ENCODE assay signal across 22 mouse cellular contexts in the genomic region with DNA sequence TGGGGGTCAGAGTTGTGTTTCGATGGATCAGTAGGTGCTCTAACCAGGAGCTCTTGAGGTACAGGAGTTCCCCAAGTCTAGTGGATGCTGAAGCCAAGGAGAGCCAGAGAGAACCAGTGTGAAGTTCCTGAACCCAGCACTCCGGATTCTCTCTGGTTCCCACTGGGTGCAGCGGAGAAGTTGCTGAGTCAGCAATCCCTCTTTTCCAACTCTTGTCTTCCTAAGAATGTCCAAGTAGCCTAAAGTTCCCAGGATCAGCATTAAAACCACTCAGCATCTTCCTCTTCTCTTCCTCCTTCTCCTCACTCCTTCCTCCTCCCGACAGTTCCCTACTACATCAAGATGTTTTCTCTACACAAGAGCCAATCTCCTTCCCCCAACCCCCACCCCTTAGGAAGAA. TPM values are rescaled to one million over a fixed set of nuclear protein-coding genes. Genes with fewer than 3 reads are reported as not detected.
A peak's percentile ranks its signal among the peaks of the same experiment; 100 is the strongest.
DNase-seq lines count a peak whose midpoint lies in the region; ATAC-seq and TF ChIP-seq lines count a peak whose summit lies in the region.
"Had no signal": no experiment of that assay in that cellular context is flagged by ENCODE, and none has a peak within 500 bp of the region (broad histone marks: within the 10 kb centered on the region; RNA-seq: fewer than 3 reads in every experiment).

No protein-coding gene starts in this region.

- no peaks in the 10 kb centered on the region for H3K9me3 ChIP-seq in forebrain, embryonic 11.5 days (ENCODE audit: control insufficient read depth, low read length)
- no peaks in the 10 kb centered on the region for H3K9me3 ChIP-seq in forebrain, embryonic 15.5 days
- no peaks in the 10 kb centered on the region for H3K9me3 ChIP-seq in MEL (replicated peaks; ENCODE audit: insufficient read depth, low read length)
- H3K9me3 ChIP-seq in limb, embryonic 10.5 days (replicated peaks) = no peaks in the 10 kb centered on the region
- H3K9me3 ChIP-seq: embryonic facial prominence, embryonic 10.5 days; embryonic facial prominence, embryonic 12.5 days; forebrain, embryonic 12.5 days; G1E had no signal

- peak; percentile 22 for DNase-seq in forebrain, embryonic 11.5 days (ENCODE audit: low spot score)
- no peak for DNase-seq in testis, postnatal 10 days (ENCODE audit: low spot score)
- DNase-seq in MEL (ENCODE audit: low read depth, low spot score) = no peak
- DNase-seq in limb, embryonic 10.5 days (ENCODE audit: low spot score) = no peak
- DNase-seq: adrenal gland, adult 8-10 months; adrenal gland, postnatal 14 days; adrenal gland, postnatal 36 days; B cell, adult 2 months; cerebellum, adult 11-12 months; cerebellum, adult 2 months; cerebellum, adult 9-10 months; cerebellum, postnatal 10 days; cerebellum, postnatal 25 days; forebrain, postnatal 0 days had no signal

- TF ChIP-seq EP300 in MEL (IDR thresholded peaks at IDR 0.05; ENCODE audit: low read depth in 1 of 2, low read length in 2 of 2) = no peak

- H3K9ac ChIP-seq in forebrain, embryonic 11.5 days (ENCODE audit: low read length) = no peak overlapping the region
- H3K9ac ChIP-seq in forebrain, embryonic 15.5 days (replicated peaks) = no peak overlapping the region
- no peak overlapping the region for H3K9ac ChIP-seq in MEL (ENCODE audit: control insufficient read depth, low read depth, low read length, poor library complexity, severe bottlenecking)
- H3K9ac ChIP-seq: embryonic facial prominence, embryonic 12.5 days; forebrain, embryonic 12.5 days; forebrain, postnatal 0 days had no signal

- no peak for ATAC-seq in forebrain, embryonic 11.5 days (replicated peaks; ENCODE audit: low FRiP score)
- ATAC-seq in forebrain, embryonic 15.5 days (replicated peaks) = no peak
- ATAC-seq: CD4-positive, CD25-positive, alpha-beta regulatory T cell, adult 4 months; forebrain, embryonic 14.5 days; forebrain, postnatal 0 days had no signal

- TF ChIP-seq POLR2A in testis, adult 2 months (IDR thresholded peaks at IDR 0.05; ENCODE audit: control insufficient read depth, low read depth, low read length) = no peak
- TF ChIP-seq POLR2A in MEL (IDR thresholded peaks at IDR 0.05; ENCODE audit: control insufficient read depth in 1 of 2, insufficient read depth in 1 of 2, low read depth in 1 of 2, low read length in 2 of 2, poor library complexity in 1 of 2) = no peak

- H3K27me3 ChIP-seq in forebrain, embryonic 11.5 days (ENCODE audit: control insufficient read depth, insufficient read depth, low read length) = peaks cover 6% of the 10 kb centered on the region
- no peaks in the 10 kb centered on the region for H3K27me3 ChIP-seq in forebrain, embryonic 15.5 days
- no peaks in the 10 kb centered on the region for H3K27me3 ChIP-seq in testis, adult 2 months (ENCODE audit: control insufficient read depth, insufficient read depth, low read length)
- H3K27me3 ChIP-seq in MEL (ENCODE audit: control insufficient read depth in 1 of 2, insufficient read depth in 2 of 2, low read length in 2 of 2) = peaks cover 1 to 5% of the 10 kb centered on the region in 2 experiments; a peak in 2 of 4 replicates
- no peaks in the 10 kb centered on the region for H3K27me3 ChIP-seq in limb, embryonic 10.5 days (ENCODE audit: low read depth, poor library complexity, severe bottlenecking)
- H3K27me3 ChIP-seq: embryonic facial prominence, embryonic 12.5 days had no signal

- H3K4me1 ChIP-seq in forebrain, embryonic 11.5 days (replicated peaks; ENCODE audit: control insufficient read depth, insufficient read depth, low read length) = peaks cover 1% of the 10 kb centered on the region; the same call in 1 of the 2 replicates
- H3K4me1 ChIP-seq in forebrain, embryonic 15.5 days = no peaks in the 10 kb centered on the region
- peaks cover 4% of the 10 kb centered on the region for H3K4me1 ChIP-seq in testis, adult 2 months (ENCODE audit: control insufficient read depth, insufficient read depth, low read length)
- peaks cover 0 to 9% of the 10 kb centered on the region in 2 experiments; a peak in 1 of 4 replicates for H3K4me1 ChIP-seq in MEL (ENCODE audit: control insufficient read depth in 1 of 2, insufficient read depth in 2 of 2, low read length in 2 of 2)
- H3K4me1 ChIP-seq in limb, embryonic 10.5 days = no peaks in the 10 kb centered on the region
- H3K4me1 ChIP-seq: embryonic facial prominence, embryonic 10.5 days; embryonic facial prominence, embryonic 12.5 days; forebrain, embryonic 12.5 days had no signal

- H3K4me3 ChIP-seq in forebrain, embryonic 11.5 days (ENCODE audit: low read depth, low read length) = no peak overlapping the region
- no peak overlapping the region for H3K4me3 ChIP-seq in forebrain, embryonic 15.5 days
- H3K4me3 ChIP-seq in testis, adult 2 months (ENCODE audit: control insufficient read depth, low read depth, low read length) = no peak overlapping the region
- no peak overlapping the region for H3K4me3 ChIP-seq in MEL (ENCODE audit: control insufficient read depth in 1 of 2, insufficient read depth in 1 of 2, low read depth in 2 of 2, low read length in 2 of 2)
- H3K4me3 ChIP-seq in limb, embryonic 10.5 days = no peak overlapping the region
- H3K4me3 ChIP-seq: embryonic facial prominence, embryonic 10.5 days; embryonic facial prominence, embryonic 12.5 days; forebrain, embryonic 12.5 days had no signal

- no peak for TF ChIP-seq RAD21 in MEL (IDR thresholded peaks at IDR 0.05; ENCODE audit: low read depth, low read length)

- TF ChIP-seq CTCF in testis, adult 2 months (IDR thresholded peaks at IDR 0.05; ENCODE audit: control insufficient read depth, insufficient read depth, insufficient replicate concordance, low read depth, low read length) = no peak
- TF ChIP-seq CTCF in MEL (IDR thresholded peaks at IDR 0.05 in 2 of 3, conservative IDR thresholded peaks at IDR 0.05 in 1 of 3; ENCODE audit: control insufficient read depth in 1 of 3, insufficient read depth in 1 of 3, low read depth in 2 of 3, low read length in 3 of 3, poor library complexity in 1 of 3, severe bottlenecking in 1 of 3) = no peak

- H3K36me3 ChIP-seq in forebrain, embryonic 11.5 days (ENCODE audit: control insufficient read depth, insufficient read depth, low read length) = no peaks in the 10 kb centered on the region
- no peaks in the 10 kb centered on the region for H3K36me3 ChIP-seq in forebrain, embryonic 15.5 days
- H3K36me3 ChIP-seq in testis, adult 2 months (ENCODE audit: control insufficient read depth, insufficient read depth, low read length) = no peaks in the 10 kb centered on the region
- peaks cover 0 to 5% of the 10 kb centered on the region in 2 experiments; a peak in 2 of 4 replicates for H3K36me3 ChIP-seq in MEL (ENCODE audit: control insufficient read depth in 1 of 2, insufficient read depth in 2 of 2, low read length in 2 of 2)
- H3K36me3 ChIP-seq in limb, embryonic 10.5 days = no peaks in the 10 kb centered on the region
- H3K36me3 ChIP-seq: embryonic facial prominence, embryonic 10.5 days; embryonic facial prominence, embryonic 12.5 days; forebrain, embryonic 12.5 days; G1E had no signal

- H3K4me2 ChIP-seq in forebrain, embryonic 11.5 days (ENCODE audit: low read depth, low read length, severe bottlenecking) = no peak overlapping the region
- no peak overlapping the region for H3K4me2 ChIP-seq in forebrain, embryonic 15.5 days (replicated peaks)
- H3K4me2 ChIP-seq: embryonic facial prominence, embryonic 12.5 days; forebrain, embryonic 12.5 days had no signal

- H3K79me2 ChIP-seq in MEL (ENCODE audit: control insufficient read depth, insufficient read depth, low read length, poor library complexity) = no peaks in the 10 kb centered on the region

- no peak overlapping the region for H3K27ac ChIP-seq in forebrain, embryonic 11.5 days (ENCODE audit: low read depth, low read length)
- no peak overlapping the region for H3K27ac ChIP-seq in forebrain, embryonic 15.5 days (replicated peaks)
- peak overlapping the region; percentile 67 for H3K27ac ChIP-seq in testis, adult 2 months (ENCODE audit: control insufficient read depth, insufficient read depth, low read depth, low read length)
- H3K27ac ChIP-seq in MEL (ENCODE audit: control insufficient read depth, low read depth, low read length) = no peak overlapping the region
- no peak overlapping the region for H3K27ac ChIP-seq in limb, embryonic 10.5 days
- H3K27ac ChIP-seq: embryonic facial prominence, embryonic 10.5 days; embryonic facial prominence, embryonic 12.5 days; forebrain, embryonic 12.5 days had no signal

- 91% methylated on average over 4 of the region's 4 CpGs for WGBS in forebrain, embryonic 11.5 days
- WGBS in forebrain, embryonic 15.5 days = 97% methylated on average over 4 of the region's 4 CpGs
- WGBS in limb, embryonic 10.5 days = 88% methylated on average over 4 of the region's 4 CpGs

TF ChIP-seq in MEL, 35 proteins besides CTCF, POLR2A, EP300 and RAD21:
- TF ChIP-seq TCF12 (IDR thresholded peaks at IDR 0.05; ENCODE audit: low read depth, low read length) (no peak), GABPA (IDR thresholded peaks at IDR 0.05; ENCODE audit: low read depth, low read length) (no peak), MAFK (IDR thresholded peaks at IDR 0.05; ENCODE audit: borderline replicate concordance, low read depth, low read length) (peak; percentile 93), UBTF (IDR thresholded peaks at IDR 0.05; ENCODE audit: borderline replicate concordance, insufficient read depth, low read depth, low read length) (no peak)
TF ChIP-seq in MEL: peak in this region for 1.

RNA-seq across cellular contexts. Expression of a gene that starts 30.5 kb away (rescaled TPM):
- polyA plus RNA-seq in forebrain, embryonic 11.5 days (2014; fragmentation: Nextera tagmentation; extraction: Ambion mirVana) = 0.63 and 0.87 TPM in 2 replicates
- polyA plus RNA-seq in forebrain, embryonic 15.5 days (2015; fragmentation: Nextera tagmentation; extraction: Ambion mirVana) = 1.8 and 2.2 TPM in 2 replicates
- 13.7 and 16.0 TPM in 2 replicates for polyA plus RNA-seq in testis, adult 2 months (2012; rRNA removed)
- 42.3 and 43.4 TPM in 2 replicates for total RNA-seq in MEL (2012; rRNA removed)
- polyA plus RNA-seq in MEL (2012; ENCODE audit: insufficient read depth in 1 of 2, insufficient read length in 2 of 2, low read depth in 1 of 2, low replicate concordance in 2 of 2, missing spikeins in 1 of 2) = 10 to 100 TPM in 1 of 2 experiments, not detected in 1; 26.8 TPM
- polyA plus RNA-seq in limb, embryonic 10.5 days (2016; fragmentation: Nextera tagmentation; extraction: Ambion mirVana) = not detected in 2 replicates
- total RNA-seq: G1E had no signal
- polyA plus RNA-seq: G1E had no signal
